Mouse (Mus musculus) liver, embryonic 14.5 days (tissue): ENCODE measurements around the gene Uckl1.

Experiments
- CTCF ChIP-seq: IDR thresholded peaks from 2 replicates; pipeline ENCODE4 v1.5.1; 2016; ENCODE audit warnings: antibody characterized with exemption, low read depth, control low read depth
- EP300 ChIP-seq: IDR thresholded peaks from 2 replicates; pipeline ENCODE4 v1.6.1; 2016; ENCODE audit warnings: antibody characterized with exemption, low read depth

DNA sequence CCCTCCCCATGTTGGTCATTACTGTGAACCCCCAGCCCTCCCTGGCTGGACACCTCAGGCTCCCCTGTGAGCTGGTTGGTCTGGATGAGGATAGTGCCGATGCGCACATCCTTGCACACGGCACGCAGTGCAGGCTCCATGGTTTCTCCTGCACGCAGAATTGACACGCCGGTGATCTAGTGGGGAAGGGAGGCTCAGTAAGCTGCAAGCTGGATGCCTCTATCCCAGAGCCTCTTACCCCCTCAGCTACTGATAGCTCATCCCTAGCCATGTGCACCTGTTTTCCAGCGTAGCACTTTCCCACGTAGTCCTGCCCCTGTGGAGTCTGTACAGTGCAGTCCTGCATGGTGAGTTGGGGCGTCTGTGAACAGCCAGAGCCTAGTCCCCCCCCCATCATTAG is 14.8 kb downstream of the Uckl1 start:
- TF ChIP-seq CTCF (no peak), EP300 (no peak)
